Mouse (Mus musculus) E14TG2a.4 (cell line): Measurements from ENCODE around the gene Rab3c.

ENCODE experiments used
- CTCF ChIP-seq: conservative IDR thresholded peaks from 2 replicates; pipeline ENCODE4 v1.5.1; 2014; ENCODE audit warnings: low read length
- POU5F1 ChIP-seq: IDR thresholded peaks from 2 replicates; pipeline ENCODE4 v1.6.1; 2014; ENCODE audit warnings: low read length, borderline replicate concordance

- TF ChIP-seq CTCF (no peak), POU5F1 (no peak)
These were observed 245.9 kb downstream of the Rab3c start for GRCm38 (mm10) chr13:110034885-110035284.
